Mouse (Mus musculus): Measurements from ENCODE around the gene Adgrg6.

DNA sequence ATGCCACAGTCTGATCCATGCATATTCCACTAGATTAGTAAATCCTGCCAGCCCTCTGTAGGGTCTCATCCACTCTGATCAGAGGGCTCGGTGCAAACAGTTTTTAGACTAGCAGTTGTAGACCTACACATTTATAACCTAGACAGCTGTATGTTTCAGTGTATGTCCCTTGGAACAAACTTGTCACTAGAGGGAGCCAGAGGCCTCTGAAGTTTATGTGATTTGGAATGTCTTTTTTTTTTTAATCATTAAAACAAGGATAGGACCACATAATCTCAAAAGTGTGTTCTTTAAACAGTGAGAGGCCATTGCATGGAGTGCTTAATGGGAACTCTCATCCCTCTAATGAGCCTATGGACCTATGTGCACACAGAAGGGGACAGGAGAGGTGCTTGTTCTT is 141.4 kb downstream of the Adgrg6 start:
- TF ChIP-seq CHD2 (IDR thresholded peaks at IDR 0.05; ENCODE audit: low read depth, low read length), result no peak
- TF ChIP-seq MAFK (IDR thresholded peaks at IDR 0.05; ENCODE audit: insufficient read depth, low read depth, low read length), result no peak
